Mouse (Mus musculus) lung, embryonic 16.5 days (tissue): ENCODE results near the gene Rhox2h. TPM values are rescaled to one million over a fixed set of nuclear protein-coding genes. Genes with fewer than 3 reads are reported as not detected.
"Not testable (repeated sequence)": the region's sequence is repeated elsewhere in the genome, so short reads cannot be mapped to it uniquely, and the experiment has no call there.

Source experiments
- ATAC-seq: fragments of 200-750 bp; cut with Nextera tagmentation; 2 replicates; pipeline ENCODE4 v1.8.0; 2017; ENCODE audit warnings: low read depth, mild to moderate bottlenecking, moderate library complexity
- H3K27ac ChIP-seq: fragments of 300-500 bp; sonication (generic); 2 replicates; pipeline ENCODE4 v1.5.1; 2014; ENCODE audit warnings: mild to moderate bottlenecking, control low read depth, low read length
- H3K27me3 ChIP-seq: fragments of 300-500 bp; sonication (generic); 2 replicates; pipeline ENCODE4 v1.6.1; 2014; ENCODE audit warnings: low read depth, low read length, mixed read lengths; ENCODE audit not compliant: control insufficient read depth, insufficient read depth
- H3K36me3 ChIP-seq: fragments of 300-500 bp; sonication (generic); 2 replicates; pipeline ENCODE4 v1.6.1; 2014; ENCODE audit warnings: low read length; ENCODE audit not compliant: control insufficient read depth, insufficient read depth
- H3K4me1 ChIP-seq: fragments of 300-500 bp; sonication (generic); replicated peaks from 2 replicates; pipeline ENCODE4 v1.6.1; 2014; ENCODE audit warnings: low read length, mixed read lengths; ENCODE audit not compliant: control insufficient read depth, insufficient read depth
- H3K4me2 ChIP-seq: fragments of 300-500 bp; sonication (generic); 2 replicates; pipeline ENCODE4 v1.6.1; 2014; ENCODE audit warnings: low read depth, low read length, control low read depth
- H3K4me3 ChIP-seq: fragments of 300-500 bp; sonication (generic); 2 replicates; pipeline ENCODE4 v1.5.1; 2014; ENCODE audit warnings: mild to moderate bottlenecking, low read length, control low read depth
- H3K9ac ChIP-seq: fragments of 300-500 bp; sonication (generic); 2 replicates; pipeline ENCODE4 v1.6.1; 2014; ENCODE audit warnings: low read length, control low read depth
- H3K9me3 ChIP-seq: fragments of 300-500 bp; sonication (generic); 2 replicates; pipeline ENCODE4 v1.6.1; 2016; ENCODE audit warnings: low read length; ENCODE audit not compliant: control insufficient read depth
- WGBS: fragments of 180-500 bp; shearing (Covaris S2); extraction: QIAGEN DNeasy Blood & Tissue Kit; methylation state at CpG from one replicate; pipeline ENCODE4 v1.1.7; 2014; 5-methylcytosine and 5-hydroxymethylcytosine counted together
- polyA plus RNA-seq: library from polyadenylated mRNA; unstranded; fragments of >200 nt; fragmentation: Nextera tagmentation; extraction: Ambion mirVana; gene quantifications from 2 replicates; pipeline ENCODE4 v1.2.1, GENCODE M21; 2015

The Rhox2h gene
- not detected in 2 replicates for polyA plus RNA-seq

- ATAC-seq, H3K9ac ChIP-seq, H3K27ac ChIP-seq, H3K4me3 ChIP-seq, H3K4me2 ChIP-seq, H3K27me3 ChIP-seq, H3K9me3 ChIP-seq, H3K4me1 ChIP-seq, H3K36me3 ChIP-seq: not testable (repeated sequence)
- 90% methylated on average over 8 of the region's 8 CpGs for WGBS
Measured at GRCm38 (mm10) chrX:37673177-37673576, at the start of gene Rhox2h. Gene Rhox2h, minus strand, starts transcription at chrX:37673277.

GRCm38 (mm10) chrX:37701821-37702387, 28.8 kb upstream of the Rhox2h start:
- no peaks in the 10 kb centered on the region for H3K27me3 ChIP-seq
- no peak for ATAC-seq
- H3K36me3 ChIP-seq: no peaks in the 10 kb centered on the region
- H3K4me1 ChIP-seq: no peaks in the 10 kb centered on the region
- H3K4me3 ChIP-seq: no peak overlapping the region
- no peaks in the 10 kb centered on the region for H3K9me3 ChIP-seq
- H3K9ac ChIP-seq: no peak overlapping the region
- no peak overlapping the region for H3K27ac ChIP-seq
- H3K4me2 ChIP-seq: no peak overlapping the region
- 55% methylated on average over 3 of the region's 3 CpGs for WGBS

- no peaks in the 10 kb centered on the region for H3K27me3 ChIP-seq
- WGBS: 57% methylated on average over 2 of the region's 2 CpGs
- H3K4me3 ChIP-seq: no peak overlapping the region
- no peak overlapping the region for H3K9ac ChIP-seq
- ATAC-seq: no peak
- no peak overlapping the region for H3K4me2 ChIP-seq
- H3K4me1 ChIP-seq: no peaks in the 10 kb centered on the region
- no peaks in the 10 kb centered on the region for H3K9me3 ChIP-seq
- H3K27ac ChIP-seq: no peak overlapping the region
- H3K36me3 ChIP-seq: no peaks in the 10 kb centered on the region
Measured at GRCm38 (mm10) chrX:37692261-37692660, 19.2 kb upstream of the Rhox2h start.

- H3K4me1 ChIP-seq: no peaks in the 10 kb centered on the region
- no peak overlapping the region for H3K9ac ChIP-seq
- 82% methylated on average over 24 of the region's 24 CpGs for WGBS
- H3K4me2 ChIP-seq: no peak overlapping the region
- no peaks in the 10 kb centered on the region for H3K36me3 ChIP-seq
- H3K27me3 ChIP-seq: no peaks in the 10 kb centered on the region
- no peak overlapping the region for H3K4me3 ChIP-seq
- H3K9me3 ChIP-seq: peaks cover 3% of the 10 kb centered on the region; the same call in 1 of the 2 replicates
- ATAC-seq: no peak
- H3K27ac ChIP-seq: no peak overlapping the region
Measured at GRCm38 (mm10) chrX:37683031-37683715, 10.1 kb upstream of the Rhox2h start.

GRCm38 (mm10) chrX:37668664-37669063, 4.4 kb downstream of the Rhox2h start, which contains the start of gene Rhox3h:
Gene Rhox3h, minus strand, starts transcription at chrX:37668764.
- H3K27me3 ChIP-seq, ATAC-seq, H3K4me2 ChIP-seq, H3K4me3 ChIP-seq, H3K36me3 ChIP-seq, H3K27ac ChIP-seq, H3K4me1 ChIP-seq, H3K9me3 ChIP-seq, H3K9ac ChIP-seq: not testable (repeated sequence)
- WGBS: 83% methylated on average over 1 of the region's 3 CpGs

GRCm38 (mm10) chrX:37651227-37651626, 21.9 kb downstream of the Rhox2h start, which contains the start of gene Rhox4g:
Gene Rhox4g, minus strand, starts transcription at chrX:37651327.
- not testable (repeated sequence) for H3K36me3 ChIP-seq, H3K27me3 ChIP-seq, H3K9ac ChIP-seq, H3K4me3 ChIP-seq, H3K27ac ChIP-seq, ATAC-seq, H3K4me2 ChIP-seq, H3K9me3 ChIP-seq, H3K4me1 ChIP-seq
- WGBS: 86% methylated on average over 16 of the region's 20 CpGs

- H3K27me3 ChIP-seq, H3K36me3 ChIP-seq, H3K4me3 ChIP-seq, H3K9ac ChIP-seq, H3K4me1 ChIP-seq, H3K27ac ChIP-seq, H3K4me2 ChIP-seq, H3K9me3 ChIP-seq, ATAC-seq: not testable (repeated sequence)
- WGBS: 90% methylated on average over 6 of the region's 6 CpGs
Measured at GRCm38 (mm10) chrX:37643370-37643769, 29.7 kb downstream of the Rhox2h start, which contains the start of gene Rhox2g. Gene Rhox2g, minus strand, starts transcription at chrX:37643470.

- H3K4me3 ChIP-seq, H3K9ac ChIP-seq, H3K4me2 ChIP-seq, H3K4me1 ChIP-seq, ATAC-seq, H3K27me3 ChIP-seq, H3K27ac ChIP-seq, H3K36me3 ChIP-seq, H3K9me3 ChIP-seq: not testable (repeated sequence)
- WGBS: 80% methylated on average over 2 of the region's 2 CpGs
Measured at GRCm38 (mm10) chrX:37628512-37628911, 44.6 kb downstream of the Rhox2h start, which contains the start of gene Rhox3g. Gene Rhox3g, minus strand, starts transcription at chrX:37628612.
